Mouse (Mus musculus) C2C12 (cell line): ENCODE measurements around the gene Hfe2. TPM values are rescaled to one million over a fixed set of nuclear protein-coding genes. Genes with fewer than 3 reads are reported as not detected.

Experiments used
- H3K27me3 ChIP-seq: one replicate; pipeline ENCODE4 v1.6.1; 2011; ENCODE audit not compliant: control insufficient read depth, insufficient read depth, insufficient read length
- H3K36me3 ChIP-seq: one replicate; pipeline ENCODE4 v1.6.1; 2011; ENCODE audit not compliant: control insufficient read depth, insufficient read depth
- H3K4me3 ChIP-seq: one replicate; pipeline ENCODE4 v1.5.1; 2011; ENCODE audit warnings: mild to moderate bottlenecking, control low read depth; ENCODE audit not compliant: poor library complexity, insufficient read depth, severe bottlenecking
- H3K79me2 ChIP-seq: one replicate; pipeline ENCODE4 v1.6.1; 2011; ENCODE audit not compliant: control insufficient read depth, insufficient read depth
- H3K79me3 ChIP-seq: one replicate; pipeline ENCODE4 v1.6.1; 2011; ENCODE audit warnings: low read depth, control low read depth
- H3ac ChIP-seq: one replicate; pipeline ENCODE3; 2011; ENCODE audit warnings: low read depth; ENCODE audit not compliant: control insufficient read depth, insufficient read length
- CEBPB ChIP-seq: IDR thresholded peaks from one replicate; pipeline ENCODE4 v1.6.1; 2011; ENCODE audit warnings: low read depth, mild to moderate bottlenecking, control low read depth, moderate library complexity
- CTCF ChIP-seq: IDR thresholded peaks from one replicate; pipeline ENCODE4 v1.5.1; 2011; ENCODE audit not compliant: control insufficient read depth, insufficient read depth, insufficient read length
- FOSL1 ChIP-seq: IDR thresholded peaks from one replicate; pipeline ENCODE4 v1.8.0; 2011; ENCODE audit warnings: mild to moderate bottlenecking, low read length; ENCODE audit not compliant: poor library complexity, insufficient read depth, severe bottlenecking
- MAX ChIP-seq: IDR thresholded peaks from one replicate; pipeline ENCODE4 v1.6.1; 2011; ENCODE audit warnings: mild to moderate bottlenecking, control low read depth
- MYOD1 ChIP-seq: IDR thresholded peaks from one replicate; pipeline ENCODE4 v1.6.1; 2011; ENCODE audit warnings: low read depth; ENCODE audit not compliant: control insufficient read depth, insufficient read length
- MYOG ChIP-seq: IDR thresholded peaks from one replicate; pipeline ENCODE4 v1.6.1; 2011; ENCODE audit not compliant: control insufficient read depth, insufficient read length; ENCODE audit errors: extremely low read depth
- USF1 ChIP-seq: IDR thresholded peaks from one replicate; pipeline ENCODE4 v1.6.1; 2011; ENCODE audit warnings: low read depth, mild to moderate bottlenecking, control low read depth, moderate library complexity
- polyA plus RNA-seq: library from polyadenylated mRNA; unstranded; fragments of >200 nt; fragmentation: generic; extraction: Trizol; gene quantifications from one replicate; pipeline ENCODE4 v1.2.1, GENCODE M21; 2012; ENCODE audit warnings: missing spikeins

Gene Hfe2
- polyA plus RNA-seq, 1 experiment: 0.23 TPM

DNA sequence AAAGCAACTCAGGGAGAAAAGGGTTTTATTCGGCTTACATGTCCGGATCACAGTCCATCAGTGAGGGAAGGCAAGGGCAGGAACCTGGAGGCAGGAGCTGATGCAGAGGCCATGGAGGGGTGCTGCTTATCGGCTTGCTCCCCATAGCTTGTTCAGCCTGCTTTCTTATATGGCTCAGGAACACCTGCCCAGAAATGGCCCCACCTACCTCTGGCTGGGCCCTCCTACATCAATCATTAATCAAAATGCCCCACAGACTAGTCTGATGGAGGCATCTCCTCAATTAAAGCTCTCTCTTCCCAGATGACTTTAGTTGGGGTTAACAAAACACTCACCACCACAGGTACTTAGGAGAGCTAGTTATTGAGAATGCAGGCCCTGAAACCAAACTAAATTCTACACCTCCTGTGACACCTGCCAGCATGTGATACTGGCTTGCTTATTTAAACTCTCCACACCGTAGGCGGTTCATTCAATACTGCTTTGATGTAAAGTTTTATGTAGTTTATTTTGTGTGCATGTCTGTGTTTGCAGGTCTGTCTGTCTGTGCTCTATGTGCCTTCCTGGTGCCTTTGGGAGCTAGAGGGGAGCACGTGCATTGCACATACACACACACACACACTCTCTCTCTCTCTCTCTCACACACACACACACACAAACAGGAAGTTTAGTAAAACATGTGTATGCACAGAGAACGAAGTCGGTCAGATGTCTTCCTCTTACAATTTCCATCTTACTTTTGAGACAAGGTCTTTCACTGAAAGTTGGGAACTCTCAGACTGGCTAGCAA is 41.9 kb downstream of the Hfe2 start:
- H3K79me3 ChIP-seq: no peaks in the 10 kb centered on the region
- H3K36me3 ChIP-seq: no peaks in the 10 kb centered on the region
- no peak overlapping the region for H3K4me3 ChIP-seq
- no peaks in the 10 kb centered on the region for H3K79me2 ChIP-seq
- no peak for TF ChIP-seq CEBPB
- TF ChIP-seq MAX: no peak
- TF ChIP-seq USF1: no peak
- TF ChIP-seq MYOG: no peak
- TF ChIP-seq CTCF: no peak
- no peak for TF ChIP-seq MYOD1
- TF ChIP-seq FOSL1: no peak
- H3ac ChIP-seq: no peak overlapping the region
- H3K27me3 ChIP-seq: no peaks in the 10 kb centered on the region

DNA sequence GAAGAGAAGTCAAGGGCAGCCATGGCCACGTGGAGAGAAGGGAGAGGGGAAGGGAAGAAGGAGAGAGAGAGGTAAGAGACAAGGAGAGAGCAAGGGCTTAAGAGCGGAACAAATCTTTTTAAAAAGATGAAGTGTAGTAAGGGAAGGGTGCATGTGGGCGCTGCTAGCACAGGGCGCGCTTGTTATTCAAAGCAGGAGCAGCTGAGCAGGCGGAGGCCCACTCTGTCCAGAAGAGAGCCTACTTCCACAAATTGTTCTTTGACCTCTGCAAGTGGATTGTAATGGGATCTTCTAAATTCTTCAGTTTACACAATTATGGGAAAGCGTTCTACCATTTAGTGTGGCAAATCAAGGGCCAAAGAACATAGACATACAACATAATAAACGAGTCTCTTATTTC is 43.6 kb downstream of the Hfe2 start:
- TF ChIP-seq FOSL1 (no peak), CEBPB (no peak), CTCF (no peak), MYOD1 (no peak), MYOG (no peak), MAX (no peak), USF1 (no peak)

DNA sequence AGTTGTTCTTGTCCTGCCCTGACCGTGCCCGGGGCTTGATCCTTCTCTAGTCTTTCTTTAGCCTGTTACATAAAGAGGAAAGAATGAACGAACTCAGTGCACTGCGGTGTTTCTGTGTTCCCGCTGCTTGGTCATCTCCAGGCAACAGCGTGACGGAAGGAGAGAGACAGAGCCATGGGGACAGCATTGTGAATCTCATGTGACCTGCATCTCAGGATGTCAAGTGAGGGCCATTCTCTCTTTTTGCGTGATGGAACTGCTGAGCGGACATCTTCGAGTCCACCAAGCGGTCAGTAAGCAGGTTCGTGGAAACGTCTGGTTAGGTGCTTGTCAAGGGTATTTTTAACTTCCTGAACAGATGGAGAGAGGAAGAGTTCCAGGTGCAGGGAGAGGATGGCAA is 44.5 kb downstream of the Hfe2 start:
- no peak for TF ChIP-seq USF1
- no peak for TF ChIP-seq FOSL1
- no peak for TF ChIP-seq CEBPB
- TF ChIP-seq MYOD1: no peak
- TF ChIP-seq CTCF: no peak
- TF ChIP-seq MAX: no peak
- no peak for TF ChIP-seq MYOG
- Histone ChIP-seq H3K79me2 (no peaks in the 10 kb centered on the region), H3K4me3 (no peak overlapping the region)

More for the DNA sequence above, 43.6 kb downstream of the Hfe2 start:
- no peaks in the 10 kb centered on the region for H3K79me2 ChIP-seq
- H3ac ChIP-seq: no peak overlapping the region
- H3K79me3 ChIP-seq: no peaks in the 10 kb centered on the region
- H3K4me3 ChIP-seq: no peak overlapping the region
- H3K36me3 ChIP-seq: no peaks in the 10 kb centered on the region
- H3K27me3 ChIP-seq: no peaks in the 10 kb centered on the region

DNA sequence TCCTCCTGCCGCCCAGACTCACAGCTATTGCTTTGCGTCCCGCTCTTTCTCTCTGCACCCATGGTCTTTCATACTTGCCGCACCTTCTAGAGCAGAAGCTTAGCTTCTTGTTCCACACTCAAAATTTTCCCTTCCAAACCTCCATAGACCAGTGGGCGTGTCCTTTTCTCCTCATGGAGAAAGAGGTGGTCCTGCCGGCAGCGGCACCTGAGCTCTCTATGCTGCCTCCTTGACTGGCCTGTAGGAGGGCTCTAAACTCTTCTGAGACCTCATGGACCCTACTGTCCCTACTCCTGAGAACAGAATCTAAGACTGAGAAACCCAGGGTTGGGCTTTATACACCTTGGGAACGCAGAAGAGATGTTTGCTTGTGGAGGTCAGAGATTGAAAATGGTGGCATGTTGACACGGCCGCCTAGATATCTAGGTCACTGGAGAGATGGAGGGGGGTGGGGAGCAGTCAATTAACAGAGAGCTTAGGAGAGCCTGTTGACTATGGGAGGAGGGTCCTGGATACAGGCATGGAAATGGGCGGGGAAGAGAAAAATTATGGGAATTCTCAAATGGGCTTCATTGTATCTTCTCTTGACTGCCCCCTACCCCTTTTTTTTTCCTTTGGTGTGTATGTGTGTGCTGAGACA is 45.1 kb downstream of the Hfe2 start:
- Histone ChIP-seq H3K79me3 (no peaks in the 10 kb centered on the region), H3K27me3 (no peaks in the 10 kb centered on the region), H3K36me3 (no peaks in the 10 kb centered on the region), H3ac (no peak overlapping the region), H3K79me2 (no peaks in the 10 kb centered on the region), H3K4me3 (no peak overlapping the region)
- TF ChIP-seq MYOD1 (no peak), USF1 (no peak), MAX (no peak), CEBPB (no peak), CTCF (no peak), MYOG (no peak), FOSL1 (no peak)

More for the DNA sequence above, 44.5 kb downstream of the Hfe2 start:
- Histone ChIP-seq H3K27me3 (no peaks in the 10 kb centered on the region), H3K36me3 (no peaks in the 10 kb centered on the region), H3ac (no peak overlapping the region), H3K79me3 (no peaks in the 10 kb centered on the region)

DNA sequence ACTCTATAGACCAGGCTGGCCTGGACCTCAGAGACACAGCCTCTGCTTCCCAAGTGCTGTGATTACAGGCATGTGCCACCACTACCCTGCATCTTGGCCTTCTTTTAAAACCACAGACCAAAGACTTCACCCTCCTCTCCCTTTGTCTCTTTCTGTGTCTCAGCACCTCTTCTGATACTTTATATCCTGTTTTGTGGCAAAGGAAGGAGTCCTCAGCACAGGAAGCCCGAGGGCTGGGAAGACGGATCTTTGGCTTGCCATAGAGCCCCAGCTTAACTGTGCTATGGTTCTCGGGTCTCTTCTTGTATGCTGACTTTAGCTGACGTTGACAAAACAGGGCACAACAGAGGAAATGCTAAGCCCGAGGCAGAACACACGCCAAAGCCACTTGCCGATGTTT is 45.7 kb downstream of the Hfe2 start:
- no peaks in the 10 kb centered on the region for H3K36me3 ChIP-seq
- no peak for TF ChIP-seq MYOD1
- no peak for TF ChIP-seq MYOG
- no peak for TF ChIP-seq CTCF
- TF ChIP-seq MAX: no peak
- TF ChIP-seq CEBPB: no peak
- no peak for TF ChIP-seq USF1
- TF ChIP-seq FOSL1: no peak
- no peak overlapping the region for H3ac ChIP-seq
- H3K79me2 ChIP-seq: no peaks in the 10 kb centered on the region
- H3K79me3 ChIP-seq: no peaks in the 10 kb centered on the region
- H3K27me3 ChIP-seq: no peaks in the 10 kb centered on the region
- H3K4me3 ChIP-seq: no peak overlapping the region
